Mouse (Mus musculus) v-Abl transformed pro-B cells (cell line): ENCODE results near the gene Ndufc1.
"Not testable (repeated sequence)": the region's sequence is repeated elsewhere in the genome, so short reads cannot be mapped to it uniquely, and the experiment has no call there.

ENCODE experiments used
- in situ Hi-C, 2 experiments: fragments of 400-800 bp; cut with MboI; formaldehyde crosslinking; loops; one replicate each; pipeline ENCODE4 v1.15.1; 2025; ENCODE audit not compliant: unreplicated experiment in 2 of 2

The Ndufc1 gene

GRCm38 (mm10) chr3:51408561-51409183, at the start of gene Ndufc1:
TSS of gene Ndufc1 (minus strand) at chr3:51408988.
- in situ Hi-C loops = no loop called here

GRCm38 (mm10) chr3:51434871-51435595, 26.2 kb upstream of the Ndufc1 start:
- in situ Hi-C loops = no loop called here

- in situ Hi-C loops = not testable (repeated sequence)
Measured at GRCm38 (mm10) chr3:51434364-51434763, 25.6 kb upstream of the Ndufc1 start.

GRCm38 (mm10) chr3:51425394-51425793, 16.6 kb upstream of the Ndufc1 start:
- in situ Hi-C loops = no loop called here

- in situ Hi-C loops = no loop called here
Measured at GRCm38 (mm10) chr3:51421921-51422320, 13.1 kb upstream of the Ndufc1 start.

- in situ Hi-C loops = loop anchor here in 1 of 2 experiments (5.0 kb wide), 1 partner anchor 64 kb away; the partner anchor contains the start of gene Rab33b
Measured at GRCm38 (mm10) chr3:51417966-51418365, 9.2 kb upstream of the Ndufc1 start.

- in situ Hi-C loops = loop anchor here in 1 of 2 experiments (5.0 kb wide), 1 partner anchor 65 kb away; the partner anchor contains the start of gene Rab33b
Measured at GRCm38 (mm10) chr3:51417485-51417884, 8.7 kb upstream of the Ndufc1 start.

- in situ Hi-C loops = loop anchor here in 1 of 2 experiments (5.0 kb wide), 1 partner anchor 65 kb away; the partner anchor contains the start of gene Rab33b
Measured at GRCm38 (mm10) chr3:51417135-51417458, 8.3 kb upstream of the Ndufc1 start.

GRCm38 (mm10) chr3:51416364-51417134, 7.8 kb upstream of the Ndufc1 start:
- in situ Hi-C loops = loop anchor here in 1 of 2 experiments (5.0 kb wide), 1 partner anchor 66 kb away; the partner anchor contains the start of gene Rab33b

- in situ Hi-C loops = loop anchor here in 1 of 2 experiments (5.0 kb wide), 1 partner anchor 66 kb away; the partner anchor contains the start of gene Rab33b
Measured at GRCm38 (mm10) chr3:51416073-51416363, 7.2 kb upstream of the Ndufc1 start.

GRCm38 (mm10) chr3:51415098-51416072, 6.6 kb upstream of the Ndufc1 start, which contains the start of gene Naa15:
TSS of gene Naa15 (plus strand) at chr3:51415148.
- in situ Hi-C loops = loop anchor here in 1 of 2 experiments (5.0 kb wide), 1 partner anchor 67 kb away; the partner anchor contains the start of gene Rab33b

- in situ Hi-C loops = loop anchor here (5.0 kb wide), 1 partner anchor 36 kb away; no protein-coding TSS in a partner anchor
Measured at GRCm38 (mm10) chr3:51413276-51413675, 4.5 kb upstream of the Ndufc1 start.

- in situ Hi-C loops = loop anchor here (5.0 kb wide), 1 partner anchor 35 kb away; no protein-coding TSS in a partner anchor
Measured at GRCm38 (mm10) chr3:51412457-51412856, 3.7 kb upstream of the Ndufc1 start.

- in situ Hi-C loops = no loop called here
Measured at GRCm38 (mm10) chr3:51407870-51408560, 773 bp downstream of the Ndufc1 start.

- in situ Hi-C loops = no loop called here
Measured at GRCm38 (mm10) chr3:51402628-51403027, 6.2 kb downstream of the Ndufc1 start.

GRCm38 (mm10) chr3:51402054-51402453, 6.7 kb downstream of the Ndufc1 start:
- in situ Hi-C loops = not testable (repeated sequence)

- in situ Hi-C loops = no loop called here
Measured at GRCm38 (mm10) chr3:51400682-51401081, 8.1 kb downstream of the Ndufc1 start.

GRCm38 (mm10) chr3:51399531-51399930, 9.3 kb downstream of the Ndufc1 start:
- in situ Hi-C loops = no loop called here

- in situ Hi-C loops = no loop called here
Measured at GRCm38 (mm10) chr3:51398667-51399066, 10.1 kb downstream of the Ndufc1 start.
